Mouse (Mus musculus): ENCODE measurements around the gene Pecam1.

GRCm38 (mm10) chr11:106741232-106741631 lies 9.2 kb downstream of the Pecam1 start:
- TF ChIP-seq USF1 (IDR thresholded peaks at IDR 0.05; ENCODE audit: low read depth, low read length) (no peak), MXI1 (IDR thresholded peaks at IDR 0.05; ENCODE audit: low read depth, low read length) (peak; percentile 64), UBTF (IDR thresholded peaks at IDR 0.05; ENCODE audit: low read depth, low read length) (no peak), MAFK (IDR thresholded peaks at IDR 0.05; ENCODE audit: insufficient replicate concordance, low read length) (no peak), POLR2A (IDR thresholded peaks at IDR 0.05; ENCODE audit: low read depth, low read length) (no peak), POLR2AphosphoS2 (IDR thresholded peaks at IDR 0.05; ENCODE audit: low read depth, low read length) (no peak), CTCF (conservative IDR thresholded peaks at IDR 0.05 in 1 of 2, IDR thresholded peaks at IDR 0.05 in 1 of 2; ENCODE audit: low read depth in 2 of 2, low read length in 2 of 2) (no peak), CHD2 (IDR thresholded peaks at IDR 0.05; ENCODE audit: low read length) (no peak)

All from CH12.LX (cell line).